Mouse (Mus musculus): ENCODE data around the gene Hsd17b1.
"Not testable (repeated sequence)": the region's sequence is repeated elsewhere in the genome, so short reads cannot be mapped to it uniquely, and the experiment has no call there.

DNA sequence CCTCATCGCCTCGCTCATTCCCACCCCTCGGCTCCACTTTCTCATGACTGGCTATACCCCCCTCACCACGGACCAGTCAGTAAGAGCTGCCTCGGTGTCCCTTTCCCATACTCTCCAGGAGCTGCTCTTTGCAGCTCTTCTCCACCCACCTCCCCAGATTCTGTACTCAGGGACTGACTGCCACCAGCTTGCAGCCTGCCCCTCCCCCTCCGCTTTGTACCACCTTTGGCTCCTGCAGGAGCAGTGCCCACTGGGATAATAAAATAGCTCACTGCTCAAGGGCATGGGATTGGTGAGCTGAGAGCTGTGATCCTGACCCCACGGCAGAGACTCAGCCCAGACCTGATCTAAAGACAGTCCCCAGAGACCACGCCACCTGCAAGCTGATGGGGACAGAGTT lies 46.3 kb downstream of the Hsd17b1 start:
- TF ChIP-seq CTCF, EP300 (IDR thresholded peaks at IDR 0.05; ENCODE audit: low read depth): not testable (repeated sequence)
